In the genomic region with DNA sequence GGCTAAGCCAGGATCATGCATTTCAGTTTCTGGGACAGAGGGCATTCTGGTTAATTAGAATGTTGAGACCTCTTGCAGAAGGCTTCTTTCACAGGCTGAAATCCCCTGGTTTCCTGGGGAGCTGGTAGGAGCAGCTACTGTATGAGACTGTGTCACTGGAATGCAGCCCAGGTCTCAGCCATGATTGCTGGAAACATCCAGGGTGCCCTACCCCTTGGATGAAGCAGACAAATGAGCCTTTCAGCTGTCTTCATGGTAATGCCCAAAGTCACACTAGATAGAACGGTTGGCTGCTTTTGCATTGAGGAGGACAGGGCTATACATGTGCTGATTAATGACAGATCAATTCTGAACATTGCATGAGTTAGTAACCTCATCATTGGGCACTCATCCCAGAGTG, we compare ENCODE assay signal across 24 mouse cellular contexts.
A peak's percentile ranks its signal among the peaks of the same experiment; 100 is the strongest.
DNase-seq lines count a peak whose midpoint lies in the region; ATAC-seq and TF ChIP-seq lines count a peak whose summit lies in the region.
"Had no signal": no experiment of that assay in that cellular context is flagged by ENCODE, and none has a peak within 500 bp of the region (broad histone marks: within the 10 kb centered on the region; RNA-seq: fewer than 3 reads in every experiment).

No protein-coding gene starts in this region.

- no peak overlapping the region for H3K4me2 ChIP-seq in hindbrain, postnatal 0 days (ENCODE audit: low read depth, low read length)
- no peak overlapping the region for H3K4me2 ChIP-seq in hindbrain, embryonic 12.5 days (replicated peaks)
- H3K4me2 ChIP-seq: embryonic facial prominence, embryonic 12.5 days; forebrain, embryonic 13.5 days; forebrain, embryonic 15.5 days had no signal

- no peak overlapping the region for H3K9ac ChIP-seq in hindbrain, postnatal 0 days (replicated peaks; ENCODE audit: low read length)
- no peak overlapping the region for H3K9ac ChIP-seq in hindbrain, embryonic 12.5 days
- H3K9ac ChIP-seq: embryonic facial prominence, embryonic 12.5 days; forebrain, embryonic 13.5 days; forebrain, embryonic 15.5 days; forebrain, postnatal 0 days had no signal

- TF ChIP-seq CTCF in hindbrain, postnatal 0 days (IDR thresholded peaks at IDR 0.05; ENCODE audit: low read depth): no peak

- 39% methylated on average over 1 of the region's 1 CpGs for WGBS in hindbrain, postnatal 0 days
- WGBS in hindbrain, embryonic 12.5 days: 67% methylated on average over 1 of the region's 1 CpGs

- H3K27me3 ChIP-seq in hindbrain, postnatal 0 days (ENCODE audit: insufficient read depth, low read length): no peaks in the 10 kb centered on the region
- H3K27me3 ChIP-seq in hindbrain, embryonic 12.5 days: no peaks in the 10 kb centered on the region
- H3K27me3 ChIP-seq: CH12.LX; embryonic facial prominence, embryonic 12.5 days; forebrain, embryonic 13.5 days; forebrain, embryonic 15.5 days had no signal

- H3K4me3 ChIP-seq in hindbrain, postnatal 0 days (ENCODE audit: low read length): no peak overlapping the region
- no peak overlapping the region for H3K4me3 ChIP-seq in hindbrain, embryonic 12.5 days
- H3K4me3 ChIP-seq: embryonic facial prominence, embryonic 10.5 days; embryonic facial prominence, embryonic 12.5 days; forebrain, embryonic 13.5 days; forebrain, embryonic 15.5 days had no signal

- peak; percentile 70 for ATAC-seq in hindbrain, postnatal 0 days
- ATAC-seq in hindbrain, embryonic 12.5 days (ENCODE audit: low FRiP score): no peak
- ATAC-seq: CD4-positive, CD25-positive, alpha-beta regulatory T cell, adult 4 months; forebrain, embryonic 13.5 days; forebrain, embryonic 15.5 days; forebrain, postnatal 0 days had no signal

- H3K9me3 ChIP-seq in hindbrain, postnatal 0 days (ENCODE audit: low read length): no peaks in the 10 kb centered on the region
- no peaks in the 10 kb centered on the region for H3K9me3 ChIP-seq in hindbrain, embryonic 12.5 days (replicated peaks)
- H3K9me3 ChIP-seq: embryonic facial prominence, embryonic 10.5 days; embryonic facial prominence, embryonic 12.5 days; forebrain, embryonic 13.5 days; forebrain, embryonic 15.5 days had no signal

- no peaks in the 10 kb centered on the region for H3K36me3 ChIP-seq in hindbrain, postnatal 0 days (ENCODE audit: insufficient read depth, low read length)
- no peaks in the 10 kb centered on the region for H3K36me3 ChIP-seq in hindbrain, embryonic 12.5 days
- H3K36me3 ChIP-seq: embryonic facial prominence, embryonic 10.5 days; embryonic facial prominence, embryonic 12.5 days; forebrain, embryonic 15.5 days; G1E had no signal

- H3K4me1 ChIP-seq in hindbrain, postnatal 0 days (ENCODE audit: insufficient read depth, low read length): no peaks in the 10 kb centered on the region
- H3K4me1 ChIP-seq in hindbrain, embryonic 12.5 days: no peaks in the 10 kb centered on the region
- H3K4me1 ChIP-seq: embryonic facial prominence, embryonic 10.5 days; embryonic facial prominence, embryonic 12.5 days; forebrain, embryonic 15.5 days had no signal

- DNase-seq in heart, adult 11 months: peak; percentile 36
- DNase-seq in heart, adult 18-20 months: no peak
- DNase-seq in hindbrain, postnatal 0 days (ENCODE audit: low spot score): peak; percentile 36
- peak; percentile 68 for DNase-seq in Muller cell, postnatal 12 days (ENCODE audit: inconsistent ontology term)
- no peak for DNase-seq in urinary bladder, adult 18-20 months (ENCODE audit: low spot score in 2 of 2)
- DNase-seq: adrenal gland, adult 2 months; adrenal gland, postnatal 10 days; adrenal gland, postnatal 25 days; B cell, adult 2 months; cerebellum, adult 11 months; cerebellum, adult 18-20 months; cerebellum, adult 8-10 months; cerebellum, adult 9-11 months; cerebellum, postnatal 14 days; cerebellum, postnatal 36 days; forebrain, postnatal 0 days had no signal

- H3K27ac ChIP-seq in hindbrain, postnatal 0 days: no peak overlapping the region
- H3K27ac ChIP-seq in hindbrain, embryonic 12.5 days: no peak overlapping the region
- H3K27ac ChIP-seq: embryonic facial prominence, embryonic 10.5 days; embryonic facial prominence, embryonic 12.5 days; forebrain, embryonic 13.5 days; forebrain, embryonic 15.5 days had no signal

Comparison
In these comparisons a context has a peak if more than half of its experiments do, and no peak if none do; other contexts are left out.
1. DNase-seq: peak in heart, adult 11 months (single experiment), hindbrain, postnatal 0 days (single experiment) and Muller cell, postnatal 12 days (single experiment); none in heart, adult 18-20 months (0 of 2) and urinary bladder, adult 18-20 months (0 of 2).